Mouse (Mus musculus) lung, postnatal 0 days (tissue): ENCODE measurements at regions not wholly inside any gene's neighbourhood (a gene's known extent, or its start where the extent isn't known, plus 50 kb on each side); places are given as distances from the start of the nearest gene placed in this dataset.
"Not testable (repeated sequence)": the region's sequence is repeated elsewhere in the genome, so short reads cannot be mapped to it uniquely, and the experiment has no call there.

Source experiments
- ATAC-seq: fragments of 200-750 bp; cut with Nextera tagmentation; 2 replicates; pipeline ENCODE4 v1.8.0; 2017; ENCODE audit warnings: moderate library complexity
- DNase-seq: peaks from one replicate; pipeline ENCODE4 v3.0.0-alpha.2; 2016; ENCODE audit warnings: low spot score
- H3K27ac ChIP-seq: fragments of 300-500 bp; sonication (generic); 2 replicates; pipeline ENCODE4 v1.5.1; 2014; ENCODE audit warnings: antibody characterized with exemption, mild to moderate bottlenecking, low read length, mixed read lengths
- H3K27me3 ChIP-seq: fragments of 300-500 bp; sonication (generic); replicated peaks from 2 replicates; pipeline ENCODE4 v1.6.1; 2014; ENCODE audit warnings: low read length, mixed read lengths; ENCODE audit not compliant: insufficient read depth
- H3K36me3 ChIP-seq: fragments of 300-500 bp; sonication (generic); 2 replicates; pipeline ENCODE4 v1.6.1; 2014; ENCODE audit warnings: low read length, mixed read lengths; ENCODE audit not compliant: insufficient read depth
- H3K4me1 ChIP-seq: fragments of 300-500 bp; sonication (generic); 2 replicates; pipeline ENCODE4 v1.6.1; 2014; ENCODE audit warnings: antibody characterized with exemption, low read depth, low read length, mixed read lengths; ENCODE audit not compliant: insufficient read depth
- H3K4me2 ChIP-seq: fragments of 300-500 bp; sonication (generic); replicated peaks from 2 replicates; pipeline ENCODE4 v1.6.1; 2014; ENCODE audit warnings: low read depth, mild to moderate bottlenecking, low read length, moderate library complexity, mixed read lengths
- H3K4me3 ChIP-seq: fragments of 300-500 bp; sonication (generic); 2 replicates; pipeline ENCODE4 v1.5.1; 2014; ENCODE audit warnings: low read depth, low read length
- H3K9ac ChIP-seq: fragments of 300-500 bp; sonication (generic); replicated peaks from 2 replicates; pipeline ENCODE4 v1.6.1; 2014; ENCODE audit warnings: low read depth, mild to moderate bottlenecking
- H3K9me3 ChIP-seq: fragments of 300-500 bp; sonication (generic); 2 replicates; pipeline ENCODE4 v1.6.1; 2016; ENCODE audit warnings: low read length, mixed read lengths
- CTCF ChIP-seq: IDR thresholded peaks from 2 replicates; pipeline ENCODE4 v1.5.1; 2016; ENCODE audit warnings: antibody characterized with exemption, mild to moderate bottlenecking
- EP300 ChIP-seq: IDR thresholded peaks from 2 replicates; pipeline ENCODE4 v1.6.1; 2016; ENCODE audit warnings: antibody characterized with exemption, mild to moderate bottlenecking, control low read depth
- WGBS: fragments of 180-500 bp; shearing (Covaris S2); extraction: QIAGEN DNeasy Blood & Tissue Kit; methylation state at CpG from one replicate; pipeline ENCODE4 v1.1.7; 2014; 5-methylcytosine and 5-hydroxymethylcytosine counted together

DNA sequence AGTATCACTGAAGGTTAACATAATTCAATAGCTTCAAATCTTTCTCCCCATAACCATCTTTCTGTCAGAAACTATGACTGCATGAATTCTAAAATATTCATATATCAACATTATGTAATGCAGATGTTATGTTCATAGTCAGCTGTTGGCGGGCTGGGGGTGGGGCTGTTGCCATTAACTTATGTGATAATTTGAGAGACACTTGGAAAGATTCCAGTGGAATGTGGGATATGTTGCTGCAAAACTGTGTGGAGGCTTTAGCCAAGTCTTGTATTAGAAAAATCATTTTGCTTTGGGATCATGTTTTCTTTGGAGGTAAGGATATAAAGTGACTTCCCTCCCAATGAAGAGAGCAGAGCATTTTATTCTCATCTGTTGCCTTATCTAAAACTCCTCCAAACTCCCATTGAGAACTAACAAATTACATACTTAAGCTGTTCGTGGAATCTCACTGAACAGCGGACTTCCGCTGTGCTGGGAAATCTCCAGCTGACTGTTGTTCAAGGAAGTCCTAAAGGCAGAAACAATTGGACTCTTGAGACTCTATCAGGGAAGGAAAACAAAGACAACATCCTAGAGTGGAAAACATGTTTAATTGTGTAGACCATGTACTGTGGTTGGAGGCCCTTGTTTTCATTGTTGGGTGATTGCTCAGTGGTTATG, 260.2 kb upstream of the Gje1 start:
- no peaks in the 10 kb centered on the region for H3K4me1 ChIP-seq
- H3K9me3 ChIP-seq, result no peaks in the 10 kb centered on the region
- WGBS, result 29% methylated on average over 4 of the region's 4 CpGs
- H3K9ac ChIP-seq, result no peak overlapping the region
- H3K27me3 ChIP-seq, result no peaks in the 10 kb centered on the region
- no peaks in the 10 kb centered on the region for H3K36me3 ChIP-seq
- ATAC-seq (peak; percentile 33; the same call in 1 of the 2 replicates), DNase-seq (peak; percentile 33)
- H3K27ac ChIP-seq, result no peak overlapping the region
- no peak for TF ChIP-seq CTCF
- TF ChIP-seq EP300, result no peak
- no peak overlapping the region for H3K4me2 ChIP-seq
- H3K4me3 ChIP-seq, result no peak overlapping the region

DNA sequence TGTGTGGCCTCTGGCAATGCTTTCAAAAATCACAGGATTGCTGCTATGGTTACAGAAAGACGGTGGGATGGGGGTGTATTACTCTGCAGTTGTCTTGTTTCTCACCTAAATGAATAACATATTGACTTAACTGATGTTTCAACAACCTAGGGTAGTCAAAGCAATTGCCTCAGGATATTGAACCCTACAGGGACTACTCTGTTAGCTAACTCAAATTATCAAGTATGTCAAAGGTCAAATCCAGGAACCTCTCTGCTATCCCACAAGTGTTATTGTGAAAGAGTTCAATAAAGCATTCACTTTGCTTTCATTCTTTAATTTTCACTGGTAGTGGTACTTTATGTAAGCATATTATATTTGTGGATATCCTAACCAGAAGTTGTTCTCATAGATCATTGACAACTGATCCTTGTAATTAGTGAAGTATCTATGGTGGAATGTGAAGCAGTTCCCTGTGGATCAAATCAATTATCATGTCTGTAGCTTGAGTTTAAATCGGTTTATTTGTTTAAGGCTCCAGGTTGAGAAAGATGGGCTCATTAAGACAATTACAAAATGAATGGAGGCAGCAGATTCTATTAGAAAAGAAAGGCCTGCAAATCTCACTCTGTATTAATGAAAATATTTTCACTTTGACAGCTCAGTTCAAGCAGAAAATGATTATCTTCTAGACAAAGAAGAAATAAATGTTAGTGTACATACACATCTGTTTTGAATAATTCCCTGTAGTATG, 259.4 kb upstream of the Gje1 start:
- no peak for ATAC-seq
- TF ChIP-seq EP300, result no peak
- TF ChIP-seq CTCF, result no peak
- H3K4me1 ChIP-seq, result no peaks in the 10 kb centered on the region
- no peaks in the 10 kb centered on the region for H3K27me3 ChIP-seq
- H3K9me3 ChIP-seq, result no peaks in the 10 kb centered on the region
- H3K4me3 ChIP-seq, result no peak overlapping the region
- WGBS, result 53% methylated on average over 2 of the region's 2 CpGs
- H3K4me2 ChIP-seq, result no peak overlapping the region
- no peak overlapping the region for H3K9ac ChIP-seq
- no peak overlapping the region for H3K27ac ChIP-seq
- DNase-seq, result no peak
- H3K36me3 ChIP-seq, result no peaks in the 10 kb centered on the region

DNA sequence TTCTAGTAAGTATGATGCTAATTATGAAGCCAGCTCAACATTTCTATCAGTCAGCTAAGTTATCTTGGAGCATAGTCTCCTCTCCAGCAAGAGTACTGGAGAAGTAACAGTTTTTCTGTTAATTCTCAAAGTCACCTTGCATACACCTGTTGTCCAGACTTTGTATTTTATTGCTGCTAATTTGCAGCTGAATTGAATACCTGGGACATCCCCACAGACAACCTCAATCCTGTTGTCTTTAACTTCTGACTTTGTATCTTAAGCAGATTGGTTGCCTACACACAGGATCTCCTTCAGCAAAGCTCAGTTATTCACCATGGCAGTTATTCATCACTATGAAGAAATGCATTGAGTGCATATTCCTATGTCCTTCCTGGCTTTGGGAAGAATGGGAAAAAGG, 251.7 kb upstream of the Gje1 start:
- no peaks in the 10 kb centered on the region for H3K36me3 ChIP-seq
- no peak overlapping the region for H3K27ac ChIP-seq
- ATAC-seq (no peak), DNase-seq (no peak)
- H3K4me1 ChIP-seq, result no peaks in the 10 kb centered on the region
- no peaks in the 10 kb centered on the region for H3K9me3 ChIP-seq
- H3K9ac ChIP-seq, result no peak overlapping the region
- H3K4me2 ChIP-seq, result no peak overlapping the region
- H3K4me3 ChIP-seq, result no peak overlapping the region
- TF ChIP-seq EP300, result no peak
- TF ChIP-seq CTCF, result no peak
- no peaks in the 10 kb centered on the region for H3K27me3 ChIP-seq

DNA sequence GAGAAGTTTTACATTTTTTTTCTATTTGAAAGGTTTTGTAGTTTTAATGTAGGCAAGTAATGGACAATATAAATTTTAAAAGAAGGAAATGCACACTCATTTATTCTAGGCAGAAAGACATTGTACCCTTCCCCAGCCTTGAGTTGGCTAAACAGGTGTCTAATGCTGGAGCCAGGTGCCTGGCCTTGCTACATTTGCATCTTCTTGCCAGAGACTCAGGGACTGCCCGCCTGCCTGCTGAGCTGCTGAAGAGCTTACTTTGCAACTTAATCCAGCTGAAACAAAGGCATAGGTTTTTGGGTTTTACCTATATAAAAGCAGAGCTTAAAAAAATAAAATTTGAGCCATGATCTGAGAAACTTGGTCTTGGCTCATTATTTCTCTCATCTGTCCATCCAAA, 249.6 kb upstream of the Gje1 start:
- Histone ChIP-seq H3K4me3 (no peak overlapping the region), H3K4me1 (no peaks in the 10 kb centered on the region), H3K27me3 (no peaks in the 10 kb centered on the region), H3K9ac (no peak overlapping the region), H3K4me2 (no peak overlapping the region), H3K27ac (no peak overlapping the region), H3K36me3 (no peaks in the 10 kb centered on the region), H3K9me3 (no peaks in the 10 kb centered on the region)
- TF ChIP-seq EP300, result no peak
- no peak for TF ChIP-seq CTCF
- ATAC-seq (no peak), DNase-seq (no peak)
- WGBS, result 59% methylated on average over 1 of the region's 1 CpGs

DNA sequence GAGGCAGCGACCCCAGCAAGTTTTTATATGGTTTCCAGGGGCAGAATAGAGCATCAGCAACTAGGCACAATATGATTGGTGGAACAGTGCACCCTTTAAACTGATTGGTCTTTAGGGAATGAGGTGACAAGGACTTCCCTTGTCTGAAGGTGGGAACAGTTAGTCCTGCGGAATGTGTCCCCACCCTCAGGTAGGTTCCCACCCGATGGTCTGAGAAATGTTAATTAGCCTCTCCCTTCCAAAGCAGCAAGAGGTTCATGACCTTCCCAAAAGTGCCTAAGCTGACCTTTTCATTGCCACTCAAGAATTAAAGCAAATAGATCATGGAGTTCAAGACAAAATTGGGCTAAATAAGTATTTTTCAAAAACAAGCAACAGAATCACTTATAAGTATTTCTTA, 248.8 kb upstream of the Gje1 start:
- not testable (repeated sequence) for H3K4me2 ChIP-seq, H3K9ac ChIP-seq, ATAC-seq, H3K4me1 ChIP-seq, H3K27ac ChIP-seq, H3K4me3 ChIP-seq, H3K36me3 ChIP-seq, H3K9me3 ChIP-seq, DNase-seq, H3K27me3 ChIP-seq
- WGBS, result 75% methylated on average over 3 of the region's 3 CpGs

DNA sequence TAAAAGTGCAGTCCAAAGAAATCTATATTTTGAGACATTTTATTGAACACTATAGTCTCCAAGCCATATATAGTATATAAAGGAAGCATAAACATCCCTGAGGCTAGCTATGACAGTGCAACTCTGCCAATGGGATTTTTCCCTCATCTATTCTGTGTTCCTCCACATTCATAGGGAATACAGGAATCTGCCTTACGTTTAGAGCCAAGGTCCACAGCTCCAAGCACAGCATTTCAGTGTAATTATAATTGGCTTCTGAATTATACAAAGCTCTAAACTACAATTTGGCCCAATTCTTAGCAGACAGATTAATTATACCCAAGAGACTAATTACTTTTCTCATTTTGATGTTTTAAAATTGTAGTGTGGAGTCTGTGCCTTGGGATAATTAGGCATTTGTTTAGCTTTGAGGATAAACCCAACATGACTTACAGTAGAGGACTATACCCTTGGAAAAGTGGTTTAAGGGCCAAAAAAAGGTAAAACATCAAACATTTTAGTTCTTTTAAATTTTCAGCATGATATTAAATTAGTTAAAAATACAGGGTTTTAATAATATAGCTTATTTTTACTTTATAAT, 235.0 kb upstream of the Gje1 start:
- H3K9ac ChIP-seq, result no peak overlapping the region
- WGBS, result 47% methylated on average over 1 of the region's 1 CpGs
- H3K4me2 ChIP-seq, result no peak overlapping the region
- no peaks in the 10 kb centered on the region for H3K27me3 ChIP-seq
- no peak overlapping the region for H3K4me3 ChIP-seq
- no peak for TF ChIP-seq EP300
- no peak for TF ChIP-seq CTCF
- no peak overlapping the region for H3K27ac ChIP-seq
- H3K36me3 ChIP-seq, result no peaks in the 10 kb centered on the region
- no peak for DNase-seq
- H3K9me3 ChIP-seq, result no peaks in the 10 kb centered on the region
- no peaks in the 10 kb centered on the region for H3K4me1 ChIP-seq
- no peak for ATAC-seq
